Mouse (Mus musculus) thymus, postnatal 36 days (tissue): ENCODE results near the gene Gm4894.

Experiments used
- DNase-seq, 2 experiments: peaks; one replicate each; pipeline ENCODE4 v3.0.0; 2022; ENCODE audit warnings: mixed read lengths in 2 of 2

Gene Gm4894

DNA sequence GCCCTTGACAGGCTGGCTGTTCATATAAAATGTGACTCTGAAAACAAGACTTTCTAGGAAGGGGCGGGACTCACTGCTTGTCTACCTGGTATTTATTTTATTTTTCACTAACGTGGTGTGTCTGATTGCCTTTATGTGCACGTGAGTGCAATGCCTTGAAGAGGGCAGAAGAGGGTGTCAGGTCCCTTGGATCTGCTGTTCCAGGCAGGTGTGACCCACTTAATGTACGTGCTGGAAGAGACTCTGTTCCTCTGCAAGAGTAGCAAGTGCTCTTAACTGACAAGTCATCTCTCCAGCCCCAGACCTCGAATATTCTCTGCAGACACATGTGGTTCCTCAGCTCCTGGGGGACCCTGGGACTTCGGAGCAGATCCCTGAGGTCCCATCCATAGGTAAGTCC, at the start of gene Gm4894:
Gm4894 (plus strand) TSS at position 301 of the 400 bp plus-strand sequence.
- DNase-seq = peak in 1 of 2 experiments; percentile 13

DNA sequence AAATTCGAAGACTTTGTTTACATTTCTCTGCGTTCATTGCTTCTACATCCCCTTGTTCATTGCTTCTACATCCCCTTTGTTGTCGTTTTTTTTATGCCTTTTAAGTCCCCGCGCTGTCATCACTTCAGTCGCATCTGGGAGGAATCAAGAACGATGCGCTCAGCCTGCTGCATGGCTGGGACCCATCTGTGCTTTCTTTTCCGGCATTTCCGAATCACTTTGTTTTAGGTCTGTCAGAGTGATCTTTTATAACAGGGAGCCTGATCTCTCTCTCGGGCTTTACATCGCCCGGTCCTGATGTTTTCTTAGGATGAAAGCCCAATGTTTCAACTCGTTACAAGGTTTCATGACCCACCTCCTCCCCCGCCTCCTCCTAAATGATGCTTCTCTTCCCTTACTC, 44.0 kb upstream of the Gm4894 start:
- no peak for DNase-seq

DNA sequence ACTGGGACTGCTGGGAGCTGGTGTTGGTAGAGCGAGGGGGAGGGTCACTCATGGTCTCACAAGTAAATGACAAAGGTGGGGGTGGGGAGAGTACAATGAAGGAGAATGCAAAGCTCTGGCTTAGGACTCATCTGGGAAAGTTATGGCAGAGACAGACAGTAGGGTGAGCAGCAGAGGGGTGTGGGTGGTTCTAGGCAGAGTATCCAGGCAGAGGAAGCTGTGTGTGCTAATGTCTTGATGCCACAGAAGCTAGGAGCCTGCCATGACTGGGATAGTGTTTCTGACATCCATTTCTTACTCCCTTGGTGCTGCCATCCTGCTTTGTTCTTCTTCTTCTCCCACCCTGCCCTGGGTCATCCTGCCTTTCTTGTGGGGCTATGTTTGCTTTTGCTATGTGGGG, 38.8 kb upstream of the Gm4894 start:
- no peak for DNase-seq

DNA sequence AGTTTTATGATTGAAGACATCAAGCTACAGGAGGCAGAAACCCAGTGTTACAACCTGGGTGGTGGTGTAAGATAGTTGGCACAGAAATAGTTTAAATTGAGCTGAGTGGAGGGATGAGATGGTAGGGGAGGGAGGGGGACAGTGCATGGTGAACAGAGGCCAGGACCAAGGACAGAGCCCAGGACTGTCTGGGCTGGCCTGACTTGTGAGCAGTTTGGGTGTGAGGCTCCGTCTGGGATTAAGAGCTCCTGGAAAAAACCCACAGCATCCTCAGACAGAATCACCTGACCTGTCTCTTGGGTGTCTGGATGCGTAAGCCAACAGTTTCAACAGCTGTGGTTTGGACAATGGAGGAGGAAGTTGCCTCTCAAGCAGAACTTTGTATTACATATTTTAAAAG, 35.6 kb upstream of the Gm4894 start:
- no peak for DNase-seq

DNA sequence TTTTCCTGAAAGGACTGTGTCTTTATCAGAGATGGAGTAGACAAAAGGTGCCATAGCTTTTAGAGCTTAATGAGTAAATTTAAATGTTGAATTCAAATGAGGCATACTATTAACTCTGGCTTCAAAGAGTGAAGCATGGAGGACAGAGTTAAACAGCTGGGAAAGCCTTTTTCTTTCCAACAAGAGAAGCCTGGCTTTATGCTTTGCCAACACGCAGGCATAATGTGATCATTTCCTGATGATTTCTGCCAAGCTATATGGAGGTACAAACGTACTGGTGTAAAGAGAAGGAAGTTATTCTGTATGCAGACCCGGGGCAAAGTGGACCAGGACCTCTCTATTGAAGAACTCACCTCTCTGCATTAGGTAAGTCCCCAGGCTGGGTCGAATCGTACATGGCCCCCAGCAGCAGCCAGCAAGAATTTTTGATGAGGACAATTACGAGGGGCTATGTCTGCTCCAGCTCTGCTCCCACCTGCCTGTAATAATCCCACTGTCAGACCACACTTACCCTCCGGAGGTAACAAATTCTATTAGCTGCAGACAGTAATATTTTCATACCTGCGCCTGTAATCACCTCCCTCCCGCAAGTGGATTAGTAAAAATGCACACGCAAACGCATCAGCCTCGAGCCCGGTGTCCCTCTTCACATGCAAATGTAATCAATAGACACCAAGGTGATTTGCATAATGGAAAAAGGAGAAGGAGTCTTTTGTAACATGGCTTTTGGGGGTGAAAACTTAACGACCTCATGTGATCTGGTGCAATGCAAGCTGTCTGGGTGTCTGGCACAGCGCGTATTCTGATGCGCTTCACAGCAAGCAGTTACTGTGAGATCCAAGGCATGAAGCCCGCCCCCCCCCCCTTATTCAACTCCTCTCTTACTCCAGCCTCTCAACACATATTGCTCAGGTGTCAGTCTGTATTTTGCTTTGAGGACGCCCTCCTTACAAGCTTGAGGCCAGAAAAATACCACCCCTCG, 32.4 kb upstream of the Gm4894 start:
- no peak for DNase-seq

DNA sequence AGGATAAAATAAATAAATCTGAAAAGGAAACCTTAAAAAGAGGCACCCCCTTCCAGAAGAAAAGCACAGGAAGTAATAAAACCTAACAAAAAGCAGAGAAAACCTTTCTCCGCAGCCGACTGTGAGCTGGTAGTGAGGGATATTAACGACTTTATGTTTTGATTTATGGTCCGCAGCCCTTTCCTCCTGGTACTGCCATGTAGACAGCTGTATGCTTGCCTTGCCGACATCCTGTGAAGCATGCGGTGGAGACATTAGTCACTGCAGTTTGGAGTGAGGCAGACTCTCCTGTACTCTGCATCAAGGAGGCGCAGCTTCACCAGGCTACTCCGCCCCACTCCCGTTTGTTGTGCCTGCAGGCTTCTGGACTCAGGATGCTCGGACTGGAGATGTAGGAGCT, 25.8 kb upstream of the Gm4894 start:
- no peak for DNase-seq

DNA sequence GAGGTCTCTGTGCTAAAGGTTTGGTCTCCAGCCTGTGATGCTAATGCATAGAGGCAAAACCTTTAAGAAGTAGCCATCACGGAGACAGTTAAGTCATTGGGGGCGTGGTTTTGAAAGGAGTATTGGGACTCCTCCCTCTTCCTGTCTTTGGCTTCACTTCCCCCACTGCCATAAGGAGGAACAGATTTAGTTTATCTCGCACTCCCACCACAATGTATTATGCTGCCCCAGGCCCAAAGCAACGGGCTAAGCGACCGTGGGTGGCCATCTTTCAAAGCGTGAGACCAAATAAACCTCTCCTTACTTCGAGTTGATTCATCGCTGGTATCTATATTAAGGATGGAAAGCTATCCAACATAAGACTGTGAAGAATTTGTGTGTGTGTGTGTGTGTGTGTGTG, 22.9 kb upstream of the Gm4894 start:
- DNase-seq = no peak

DNA sequence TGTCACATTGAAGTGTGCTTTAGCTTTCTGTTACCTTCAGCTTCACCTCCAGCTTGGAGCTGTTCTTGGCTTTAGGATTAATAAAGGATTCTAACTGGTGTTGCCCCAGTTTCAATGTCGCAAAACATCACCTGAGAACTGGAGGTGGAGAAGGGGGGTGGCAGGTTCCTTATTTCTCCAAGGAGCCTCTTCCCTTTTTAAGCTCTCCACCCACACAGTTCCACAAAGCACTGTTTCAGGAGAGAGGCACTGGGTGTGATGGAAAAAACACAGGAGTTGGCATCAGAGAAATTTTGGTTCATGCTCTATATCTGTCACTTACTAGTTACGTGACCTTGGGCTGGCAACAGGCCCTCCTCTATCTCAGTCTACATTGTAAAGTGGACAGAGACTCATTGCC, 21.3 kb upstream of the Gm4894 start:
- DNase-seq = no peak

DNA sequence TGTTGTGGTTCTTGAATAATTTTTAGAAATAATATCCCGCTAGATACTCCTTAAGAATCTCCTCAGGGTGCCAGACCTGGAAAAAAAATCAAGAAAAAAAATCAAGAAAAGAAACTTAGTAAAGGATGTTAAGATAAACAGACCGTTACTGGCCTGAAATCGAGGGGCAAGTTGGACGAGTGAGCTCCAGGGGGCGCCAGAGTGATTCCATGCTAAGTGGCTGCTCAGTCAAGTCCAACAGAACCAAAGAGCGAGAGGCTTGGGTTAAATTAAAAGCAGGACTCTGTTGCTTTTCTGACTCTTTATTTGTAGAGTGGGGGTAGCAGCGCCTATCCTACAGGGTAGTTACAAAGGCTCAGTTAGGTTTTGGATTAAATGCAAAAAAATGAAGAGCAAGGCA, 3.5 kb upstream of the Gm4894 start:
- DNase-seq = peak; percentile 43 to 49

DNA sequence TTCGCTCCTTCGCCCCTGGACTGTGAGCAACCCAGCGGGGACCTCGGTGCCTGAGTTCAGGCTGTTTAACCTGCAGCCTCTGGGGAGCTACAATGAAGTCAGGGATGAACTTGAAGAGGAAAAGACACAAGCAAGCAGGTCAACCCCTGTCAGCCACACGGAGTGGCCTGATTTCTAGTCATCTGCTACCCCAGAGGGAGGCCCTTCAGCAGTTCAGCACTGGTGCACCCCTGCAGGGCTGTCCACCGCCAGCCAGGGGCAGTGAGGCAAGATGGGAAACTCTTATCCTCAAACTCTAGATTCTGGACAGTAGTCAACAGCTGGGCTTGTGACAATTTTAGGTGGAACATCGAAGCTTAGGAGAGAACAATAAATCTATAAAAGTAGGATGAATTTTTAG, 18.6 kb downstream of the Gm4894 start:
- DNase-seq = no peak

DNA sequence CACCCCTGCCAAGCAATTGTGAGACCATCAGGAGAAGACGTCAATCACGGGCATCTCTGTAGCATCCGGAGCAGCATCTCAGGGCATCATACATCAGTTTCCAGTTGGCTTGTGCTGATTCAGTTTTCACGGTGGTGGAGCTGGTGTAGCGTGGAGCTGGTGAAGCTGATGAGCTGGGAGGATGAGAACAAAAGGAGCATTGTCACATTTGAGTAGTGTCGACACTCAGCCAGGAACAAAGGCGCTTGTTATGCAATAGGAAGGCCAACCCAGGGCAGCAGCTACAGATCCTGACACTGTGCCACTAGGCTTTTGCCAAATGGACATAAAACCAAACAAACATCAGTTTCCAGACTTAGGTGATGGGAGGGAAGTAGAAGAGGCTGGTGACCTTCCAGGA, 23.2 kb downstream of the Gm4894 start:
- no peak for DNase-seq

DNA sequence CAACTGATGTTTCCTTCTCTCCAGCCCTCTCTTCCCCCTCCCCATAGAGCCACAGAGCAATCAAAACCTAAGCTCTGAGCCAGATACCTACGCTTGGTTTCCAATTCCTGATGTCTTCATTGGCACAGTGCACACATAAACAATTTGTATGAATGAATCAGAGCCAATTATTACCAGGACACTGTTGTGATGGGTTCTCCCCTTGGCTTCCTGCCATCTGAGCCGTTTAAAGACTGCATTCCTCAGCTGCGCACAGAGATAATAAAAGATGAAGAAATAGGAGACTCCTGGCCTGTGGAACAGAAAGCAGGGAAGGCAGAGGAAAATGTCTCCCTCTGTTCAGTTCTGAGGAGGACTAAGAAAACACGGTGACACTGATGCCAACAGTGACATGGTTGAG, 25.6 kb downstream of the Gm4894 start:
- DNase-seq = no peak

DNA sequence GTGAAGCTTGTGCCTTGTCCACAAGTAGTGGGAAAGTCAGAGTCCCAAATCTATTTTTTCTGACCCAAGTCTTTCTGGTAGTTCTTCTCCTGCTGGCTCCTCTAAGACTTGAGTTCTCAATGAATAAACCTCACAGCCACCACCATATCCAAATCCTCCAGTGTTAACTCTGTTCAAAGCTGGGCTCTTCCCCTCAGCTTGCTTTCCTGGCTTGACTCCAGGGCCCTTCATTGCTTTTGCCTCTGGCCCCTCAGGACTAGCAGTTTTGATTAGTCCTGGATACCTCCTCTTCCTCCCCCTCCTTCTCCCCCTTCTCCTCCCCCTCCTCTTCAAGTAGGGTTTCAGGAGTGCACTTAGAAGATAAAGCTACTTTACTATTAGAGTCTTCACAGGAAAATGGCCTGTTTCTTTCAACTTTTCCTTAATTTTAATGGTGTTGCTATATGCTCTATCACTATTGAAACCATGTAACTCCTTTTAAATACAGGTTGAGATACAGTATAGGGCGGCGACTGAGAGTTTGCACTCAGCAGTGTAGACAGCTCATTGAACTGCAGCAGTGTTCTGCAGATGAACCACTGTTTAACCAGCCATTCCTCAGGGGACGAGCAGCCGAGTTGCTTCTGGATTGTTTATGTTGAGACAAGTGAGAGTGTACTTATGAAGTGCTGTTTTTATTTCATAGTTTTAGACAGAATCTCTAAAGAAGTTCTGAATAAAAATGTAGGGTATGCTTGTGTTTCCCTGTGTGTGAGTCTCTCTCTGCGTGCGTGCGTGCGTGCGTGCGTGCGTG, 26.4 kb downstream of the Gm4894 start:
- no peak for DNase-seq

DNA sequence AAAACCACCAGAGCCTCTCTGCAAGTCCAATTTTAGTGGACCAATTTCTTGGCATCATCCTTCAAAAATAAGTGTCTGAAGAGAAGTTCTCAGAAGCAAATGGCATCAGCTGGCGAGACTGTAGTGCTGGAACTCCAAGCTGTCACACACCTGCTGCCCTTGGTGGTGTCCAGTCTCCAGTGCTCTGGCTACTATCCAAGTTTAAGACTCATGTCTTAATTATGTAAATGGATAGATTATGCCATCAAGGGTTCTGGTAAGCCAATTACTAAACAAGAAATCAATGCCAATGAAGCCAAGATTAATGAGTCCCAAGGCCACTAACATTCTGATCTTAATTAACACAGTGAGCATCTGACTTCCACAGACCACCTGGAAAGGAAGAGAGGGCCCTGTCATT, 44.8 kb downstream of the Gm4894 start:
- no peak for DNase-seq

DNA sequence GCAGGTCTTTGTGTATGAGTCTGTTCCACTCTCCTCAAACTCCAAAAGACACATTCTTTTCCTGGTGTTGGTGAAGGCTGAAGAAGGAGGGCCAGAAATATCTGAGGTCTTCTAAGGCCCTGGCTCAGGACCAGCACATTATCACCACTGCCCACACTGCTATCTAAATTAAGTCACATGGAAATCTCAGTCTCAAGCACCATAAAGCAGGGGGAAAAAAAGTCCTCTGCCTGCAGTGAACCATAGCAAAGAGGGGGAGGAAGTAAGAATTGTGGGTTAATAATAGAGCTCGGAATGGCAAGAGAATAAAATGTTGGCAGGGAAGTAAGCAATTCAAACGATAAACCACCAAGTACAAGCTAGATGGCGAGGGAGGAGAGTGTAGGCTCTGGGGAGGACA, 57.2 kb downstream of the Gm4894 start:
- no peak for DNase-seq

DNA sequence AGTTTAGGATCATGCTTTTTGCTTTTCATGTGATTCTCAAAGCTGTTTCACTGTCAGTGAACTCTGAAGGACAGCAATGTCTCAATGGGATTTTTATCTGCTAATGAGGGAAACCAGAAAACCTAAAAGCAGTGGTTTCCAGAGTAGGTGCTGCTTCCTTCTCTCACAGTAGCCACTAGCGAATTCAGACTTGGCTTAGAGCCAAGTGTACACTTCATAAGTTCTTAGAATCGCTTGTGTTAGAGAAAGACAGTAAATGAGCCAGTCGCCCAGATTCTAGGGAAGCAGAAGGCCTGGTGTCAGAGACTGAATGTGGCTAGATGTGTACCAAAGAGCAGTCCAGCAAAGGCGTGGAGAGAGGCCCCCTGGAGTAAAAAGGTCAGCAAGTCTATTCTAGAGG, 60.5 kb downstream of the Gm4894 start:
- DNase-seq = no peak

DNA sequence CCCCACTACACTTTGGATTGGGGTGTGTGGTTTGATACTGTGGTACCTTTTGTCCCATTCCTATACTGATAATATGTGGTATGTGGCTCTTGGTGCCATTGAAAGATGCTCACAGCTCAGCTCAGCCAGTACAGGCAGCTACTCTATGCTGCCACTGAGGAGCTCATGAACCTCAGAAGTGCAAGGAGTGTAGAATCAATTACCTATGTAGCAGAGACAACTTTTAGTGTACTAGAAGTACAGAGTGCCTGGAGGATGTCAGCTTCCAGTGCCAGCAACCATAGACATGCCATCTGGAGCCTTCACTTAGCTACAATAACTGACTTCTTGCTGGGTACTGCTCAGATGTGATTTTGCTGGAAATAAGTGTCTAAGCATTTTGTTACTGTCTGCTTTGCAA, 68.3 kb downstream of the Gm4894 start:
- DNase-seq = no peak
